Mouse (Mus musculus): ENCODE measurements at regions not wholly inside any gene's neighbourhood (a gene's known extent, or its start where the extent isn't known, plus 50 kb on each side); places are given as distances from the start of the nearest gene placed in this dataset.
A peak's percentile ranks its signal among the peaks of the same experiment; 100 is the strongest.

DNA sequence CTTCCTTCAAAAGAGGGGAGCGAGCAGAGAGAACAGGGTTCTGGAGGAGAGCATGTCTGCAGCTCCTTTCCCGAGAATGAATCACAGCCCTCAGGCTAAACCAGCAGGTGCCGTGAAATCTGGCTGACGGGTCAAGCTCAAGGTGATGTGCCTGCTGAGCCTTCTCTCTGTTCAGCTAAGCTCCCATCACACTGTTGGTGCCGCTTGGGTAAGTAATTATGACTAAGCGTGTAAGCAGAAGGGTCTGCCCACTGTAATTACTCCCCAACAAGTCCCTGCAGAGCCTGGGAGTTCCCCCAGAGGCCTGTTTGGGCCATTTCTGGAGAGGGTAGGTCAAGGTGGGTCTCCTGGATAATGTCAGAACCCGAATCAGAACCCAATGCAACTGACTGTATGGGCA is 139.5 kb upstream of the Irf2bp2 start:
- H3K27me3 ChIP-seq (ENCODE audit: insufficient read depth, low read length), result no peaks in the 10 kb centered on the region
- H3K4me3 ChIP-seq (ENCODE audit: low read depth, low read length), result no peak overlapping the region
- TF ChIP-seq CTCF (IDR thresholded peaks at IDR 0.05; ENCODE audit: low read depth), result no peak
- no peaks in the 10 kb centered on the region for H3K36me3 ChIP-seq (ENCODE audit: insufficient read depth)
- WGBS, result 71% methylated on average over 7 of the region's 7 CpGs
- DNase-seq (no peak), ATAC-seq (ENCODE audit: insufficient read depth) (no peak)
- H3K27ac ChIP-seq (ENCODE audit: low read depth), result no peak overlapping the region
- H3K4me1 ChIP-seq (ENCODE audit: insufficient read depth), result peaks cover 38% of the 10 kb centered on the region
- no peak overlapping the region for H3K4me2 ChIP-seq
- no peaks in the 10 kb centered on the region for H3K9me3 ChIP-seq (ENCODE audit: low read depth, low read length)
- H3K9ac ChIP-seq, result no peak overlapping the region

DNA sequence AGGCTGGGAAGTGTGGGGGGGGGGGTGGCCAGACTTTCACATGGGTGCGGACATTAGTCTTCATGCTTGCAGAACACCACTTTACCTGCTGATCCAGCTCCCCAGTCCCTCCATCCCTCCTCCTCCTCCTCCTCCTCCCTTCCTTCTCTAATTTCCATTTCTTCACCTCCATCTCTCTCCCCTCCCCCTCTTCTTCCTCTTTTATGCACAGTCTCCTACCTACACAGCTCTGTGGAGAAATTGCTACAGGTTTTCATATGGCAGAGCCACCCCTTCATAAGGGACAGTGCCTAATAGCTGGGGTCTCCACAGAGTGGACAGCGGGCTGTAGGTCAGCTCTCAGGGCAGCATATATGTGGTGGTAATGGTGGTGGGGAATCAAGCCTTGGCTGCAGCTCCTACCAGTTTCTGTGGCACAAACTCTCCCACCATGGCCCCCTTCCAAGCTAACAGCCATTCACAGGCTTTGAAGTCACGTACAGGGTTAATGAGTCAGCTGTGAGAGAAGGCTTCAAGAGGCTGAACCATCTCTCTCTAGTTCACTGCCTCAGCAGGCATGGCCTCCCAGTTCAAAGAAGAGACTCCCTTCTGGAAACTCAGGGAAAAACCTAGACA is 136.3 kb upstream of the Irf2bp2 start:
- no peak overlapping the region for H3K4me2 ChIP-seq
- DNase-seq, result no peak
- no peak overlapping the region for H3K9ac ChIP-seq
- ATAC-seq (ENCODE audit: insufficient read depth), result no peak
- peaks cover 14% of the 10 kb centered on the region for H3K4me1 ChIP-seq (ENCODE audit: insufficient read depth)
- no peaks in the 10 kb centered on the region for H3K9me3 ChIP-seq (ENCODE audit: low read depth, low read length)
- WGBS, result 84% methylated on average over 3 of the region's 3 CpGs
- no peak overlapping the region for H3K27ac ChIP-seq (ENCODE audit: low read depth)
- no peak overlapping the region for H3K4me3 ChIP-seq (ENCODE audit: low read depth, low read length)
- TF ChIP-seq CTCF (IDR thresholded peaks at IDR 0.05; ENCODE audit: low read depth), result no peak
- H3K27me3 ChIP-seq (ENCODE audit: insufficient read depth, low read length), result no peaks in the 10 kb centered on the region
- H3K36me3 ChIP-seq (ENCODE audit: insufficient read depth), result no peaks in the 10 kb centered on the region

DNA sequence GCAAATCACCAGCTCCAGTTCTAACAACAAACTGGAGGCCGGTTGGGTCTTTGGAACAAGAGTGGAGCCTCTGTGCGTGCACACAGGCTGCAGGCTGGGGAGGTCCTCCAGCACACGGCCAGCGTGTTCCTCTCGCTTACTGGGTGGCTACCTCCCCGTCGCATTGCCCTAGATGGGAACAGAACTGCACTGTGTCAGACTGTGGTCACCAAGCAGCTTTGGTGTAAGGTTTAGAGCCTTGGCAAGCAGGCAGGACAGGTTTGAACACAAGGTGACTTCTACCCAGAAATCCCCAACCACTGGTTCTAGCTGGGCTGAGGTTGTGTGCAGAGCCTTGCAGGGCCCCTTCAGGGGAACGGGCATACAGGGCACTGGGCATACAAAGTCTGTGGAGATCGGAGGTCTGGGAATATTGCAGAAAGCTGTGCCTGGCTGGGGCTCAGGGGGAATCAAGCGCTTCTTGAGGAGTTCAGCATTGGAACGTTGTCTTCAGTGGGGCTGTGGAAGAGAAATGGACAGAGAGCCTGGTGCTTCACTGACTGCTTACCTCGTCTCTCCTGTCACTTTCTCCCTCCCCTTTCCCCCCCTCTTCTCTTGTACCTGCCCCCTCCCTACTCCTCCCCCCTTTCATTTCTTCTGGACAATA is 135.3 kb upstream of the Irf2bp2 start:
- no peaks in the 10 kb centered on the region for H3K27me3 ChIP-seq (ENCODE audit: insufficient read depth, low read length)
- no peaks in the 10 kb centered on the region for H3K9me3 ChIP-seq (ENCODE audit: low read depth, low read length)
- 0 out of 2 replicates have a peak, but pooled peaks cover 7% of the 10 kb centered on the region for H3K4me1 ChIP-seq (ENCODE audit: insufficient read depth)
- H3K36me3 ChIP-seq (ENCODE audit: insufficient read depth), result no peaks in the 10 kb centered on the region
- no peak overlapping the region for H3K4me2 ChIP-seq
- peak overlapping the region; percentile 54 for H3K27ac ChIP-seq (ENCODE audit: low read depth)
- no peak for TF ChIP-seq CTCF (IDR thresholded peaks at IDR 0.05; ENCODE audit: low read depth)
- no peak overlapping the region for H3K4me3 ChIP-seq (ENCODE audit: low read depth, low read length)
- 66% methylated on average over 12 of the region's 12 CpGs for WGBS
- DNase-seq (no peak), ATAC-seq (ENCODE audit: insufficient read depth) (no peak)
- no peak overlapping the region for H3K9ac ChIP-seq

DNA sequence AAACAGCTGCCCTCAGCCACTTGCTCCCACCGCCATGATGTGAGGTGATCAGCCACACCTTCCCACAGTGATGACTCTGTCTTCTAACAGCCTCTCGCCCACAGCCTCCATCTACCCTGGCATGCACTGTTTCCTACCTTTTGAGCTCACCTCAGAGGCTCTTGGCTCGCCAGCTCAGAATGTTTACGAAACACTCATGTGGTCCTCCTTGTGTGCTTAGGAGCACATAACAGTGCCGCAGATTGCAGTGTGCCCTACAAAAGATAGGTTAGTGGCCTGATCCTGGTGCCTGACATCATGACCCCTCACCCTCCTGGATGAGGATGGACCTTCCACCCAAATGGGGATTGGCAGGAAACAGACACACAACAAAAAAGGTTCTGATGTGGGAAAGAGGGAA is 134.3 kb upstream of the Irf2bp2 start:
- H3K9ac ChIP-seq, result no peak overlapping the region
- TF ChIP-seq CTCF (IDR thresholded peaks at IDR 0.05; ENCODE audit: low read depth), result no peak
- H3K27me3 ChIP-seq (ENCODE audit: insufficient read depth, low read length), result no peaks in the 10 kb centered on the region
- WGBS, result 69% methylated on average over 5 of the region's 5 CpGs
- ATAC-seq (ENCODE audit: insufficient read depth), result no peak
- no peaks in the 10 kb centered on the region for H3K36me3 ChIP-seq (ENCODE audit: insufficient read depth)
- DNase-seq, result no peak
- no peak overlapping the region for H3K4me3 ChIP-seq (ENCODE audit: low read depth, low read length)
- peak overlapping the region; percentile 54; the same call in 1 of the 2 replicates for H3K27ac ChIP-seq (ENCODE audit: low read depth)
- 0 out of 2 replicates have a peak, but pooled peaks cover 7% of the 10 kb centered on the region for H3K4me1 ChIP-seq (ENCODE audit: insufficient read depth)
- no peak overlapping the region for H3K4me2 ChIP-seq
- no peaks in the 10 kb centered on the region for H3K9me3 ChIP-seq (ENCODE audit: low read depth, low read length)

DNA sequence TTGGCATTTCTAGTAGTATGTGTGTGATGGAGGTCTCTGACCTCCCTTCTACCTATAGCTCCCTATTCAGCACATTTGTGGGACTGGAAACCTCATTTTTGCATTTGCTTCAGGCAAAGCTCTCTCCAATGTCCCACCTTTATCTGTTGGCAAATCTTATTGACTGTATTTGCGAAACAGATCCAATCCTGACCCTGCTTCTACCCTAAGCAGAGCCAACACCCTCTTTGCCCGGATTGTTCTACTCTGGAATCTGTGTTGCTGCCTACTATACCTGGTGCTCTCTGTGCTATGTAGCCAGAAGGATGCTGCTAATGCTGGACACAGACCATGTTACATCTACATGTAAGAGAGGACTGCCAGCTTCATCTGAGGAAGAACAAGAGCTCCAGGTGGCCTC is 133.3 kb upstream of the Irf2bp2 start:
- DNase-seq (no peak), ATAC-seq (ENCODE audit: insufficient read depth) (no peak)
- H3K9ac ChIP-seq, result no peak overlapping the region
- no peaks in the 10 kb centered on the region for H3K9me3 ChIP-seq (ENCODE audit: low read depth, low read length)
- no peak overlapping the region for H3K4me3 ChIP-seq (ENCODE audit: low read depth, low read length)
- 0 out of 2 replicates have a peak, but pooled peaks cover 7% of the 10 kb centered on the region for H3K4me1 ChIP-seq (ENCODE audit: insufficient read depth)
- no peak for TF ChIP-seq CTCF (IDR thresholded peaks at IDR 0.05; ENCODE audit: low read depth)
- WGBS, result 83% methylated on average over 2 of the region's 2 CpGs
- no peaks in the 10 kb centered on the region for H3K27me3 ChIP-seq (ENCODE audit: insufficient read depth, low read length)
- no peaks in the 10 kb centered on the region for H3K36me3 ChIP-seq (ENCODE audit: insufficient read depth)
- H3K4me2 ChIP-seq, result no peak overlapping the region
- H3K27ac ChIP-seq (ENCODE audit: low read depth), result no peak overlapping the region

- H3K4me2 ChIP-seq, result no peak overlapping the region
- H3K27ac ChIP-seq (ENCODE audit: low read depth), result no peak overlapping the region
- 75% methylated on average over 9 of the region's 9 CpGs for WGBS
- no peaks in the 10 kb centered on the region for H3K9me3 ChIP-seq (ENCODE audit: low read depth, low read length)
- ATAC-seq (ENCODE audit: insufficient read depth), result no peak
- H3K4me3 ChIP-seq (ENCODE audit: low read depth, low read length), result no peak overlapping the region
- H3K4me1 ChIP-seq (ENCODE audit: insufficient read depth), result 0 out of 2 replicates have a peak, but pooled peaks cover 3% of the 10 kb centered on the region
- no peak for DNase-seq
- TF ChIP-seq CTCF (IDR thresholded peaks at IDR 0.05; ENCODE audit: low read depth), result no peak
- no peaks in the 10 kb centered on the region for H3K36me3 ChIP-seq (ENCODE audit: insufficient read depth)
- no peak overlapping the region for H3K9ac ChIP-seq
- no peaks in the 10 kb centered on the region for H3K27me3 ChIP-seq (ENCODE audit: insufficient read depth, low read length)
Measured at GRCm38 (mm10) chr8:126723259-126724122, 129.7 kb upstream of the Irf2bp2 start.

GRCm38 (mm10) chr8:126721621-126722020 is 127.8 kb upstream of the Irf2bp2 start:
- ATAC-seq (ENCODE audit: insufficient read depth), result no peak
- DNase-seq, result peak; percentile 82
- 53% methylated on average over 10 of the region's 10 CpGs for WGBS

More at GRCm38 (mm10) chr8:126721621-126722020, 127.8 kb upstream of the Irf2bp2 start:
- Histone ChIP-seq H3K4me1 (ENCODE audit: insufficient read depth) (0 out of 2 replicates have a peak, but pooled peaks cover 3% of the 10 kb centered on the region), H3K36me3 (ENCODE audit: insufficient read depth) (no peaks in the 10 kb centered on the region), H3K27ac (ENCODE audit: low read depth) (peak overlapping the region; percentile 10; the same call in 1 of the 2 replicates), H3K4me2 (no peak overlapping the region), H3K4me3 (ENCODE audit: low read depth, low read length) (no peak overlapping the region), H3K9ac (no peak overlapping the region), H3K9me3 (ENCODE audit: low read depth, low read length) (no peaks in the 10 kb centered on the region), H3K27me3 (ENCODE audit: insufficient read depth, low read length) (no peaks in the 10 kb centered on the region)
- TF ChIP-seq CTCF (IDR thresholded peaks at IDR 0.05; ENCODE audit: low read depth), result no peak
